Mouse (Mus musculus): ENCODE measurements around the gene Ipo13. TPM values are rescaled to one million over a fixed set of nuclear protein-coding genes. Genes with fewer than 3 reads are reported as not detected.

Gene Ipo13
- total and polyA plus RNA-seq, 2 experiments from 2014 or later = 39.9 to 46.0 TPM

GRCm38 (mm10) chr4:117934081-117934480 lies 19.3 kb upstream of the Ipo13 start:
- TF ChIP-seq CTCF (IDR thresholded peaks at IDR 0.05) = no peak
- H3K9ac ChIP-seq (replicated peaks; ENCODE audit: low read length, poor library complexity, severe bottlenecking) = no peak overlapping the region
- DNase-seq (ENCODE audit: low spot score) (no peak), ATAC-seq (ENCODE audit: low FRiP score) (no peak)
- H3K9me3 ChIP-seq (ENCODE audit: low read length) = no peaks in the 10 kb centered on the region
- H3K36me3 ChIP-seq (ENCODE audit: insufficient read depth, low read length) = peaks cover 12% of the 10 kb centered on the region; the same call in 1 of the 2 replicates
- 90% methylated on average over 4 of the region's 4 CpGs for WGBS
- no peak overlapping the region for H3K27ac ChIP-seq (ENCODE audit: low read depth, low read length)
- H3K4me1 ChIP-seq (ENCODE audit: insufficient read depth, low read length) = 0 out of 2 replicates have a peak, but pooled peaks cover 2% of the 10 kb centered on the region
- peaks cover 15% of the 10 kb centered on the region for H3K27me3 ChIP-seq (ENCODE audit: insufficient read depth, low read length)
- no peak overlapping the region for H3K4me3 ChIP-seq (ENCODE audit: low read depth, low read length)
- no peak overlapping the region for H3K4me2 ChIP-seq (ENCODE audit: low read depth, low read length, poor library complexity, severe bottlenecking)

GRCm38 (mm10) chr4:117933248-117933647 lies 18.4 kb upstream of the Ipo13 start:
- no peaks in the 10 kb centered on the region for H3K9me3 ChIP-seq (ENCODE audit: low read length)
- H3K4me2 ChIP-seq (ENCODE audit: low read depth, low read length, poor library complexity, severe bottlenecking) = no peak overlapping the region
- H3K4me1 ChIP-seq (ENCODE audit: insufficient read depth, low read length) = 0 out of 2 replicates have a peak, but pooled peaks cover 5% of the 10 kb centered on the region
- H3K4me3 ChIP-seq (ENCODE audit: low read depth, low read length) = no peak overlapping the region
- no peak overlapping the region for H3K9ac ChIP-seq (replicated peaks; ENCODE audit: low read length, poor library complexity, severe bottlenecking)
- H3K36me3 ChIP-seq (ENCODE audit: insufficient read depth, low read length) = peaks cover 12% of the 10 kb centered on the region; the same call in 1 of the 2 replicates
- 90% methylated on average over 5 of the region's 5 CpGs for WGBS
- no peak for TF ChIP-seq CTCF (IDR thresholded peaks at IDR 0.05)
- DNase-seq (ENCODE audit: low spot score) (no peak), ATAC-seq (ENCODE audit: low FRiP score) (no peak)
- H3K27ac ChIP-seq (ENCODE audit: low read depth, low read length) = no peak overlapping the region
- H3K27me3 ChIP-seq (ENCODE audit: insufficient read depth, low read length) = peaks cover 17% of the 10 kb centered on the region

- Histone ChIP-seq H3K9ac (replicated peaks; ENCODE audit: low read length, poor library complexity, severe bottlenecking) (0 out of 2 replicates have a peak within 1 kb of the TSS, but pooled peaks have one; percentile 1), H3K9me3 (ENCODE audit: low read length) (no peaks in the 10 kb centered on the region), H3K4me1 (ENCODE audit: insufficient read depth, low read length) (peaks cover 5% of the 10 kb centered on the region; the same call in 1 of the 2 replicates), H3K36me3 (ENCODE audit: insufficient read depth, low read length) (peaks cover 12% of the 10 kb centered on the region; the same call in 1 of the 2 replicates), H3K4me3 (ENCODE audit: low read depth, low read length) (peak within 1 kb of the TSS; percentile 17), H3K27ac (ENCODE audit: low read depth, low read length) (no peak within 1 kb of the TSS), H3K4me2 (ENCODE audit: low read depth, low read length, poor library complexity, severe bottlenecking) (peak within 1 kb of the TSS; percentile 41), H3K27me3 (ENCODE audit: insufficient read depth, low read length) (peaks cover 17% of the 10 kb centered on the region)
- ATAC-seq (ENCODE audit: low FRiP score) = no peak
- 1% methylated on average over 32 of the region's 33 CpGs for WGBS
- DNase-seq (ENCODE audit: low spot score) = no peak
- TF ChIP-seq CTCF (IDR thresholded peaks at IDR 0.05) = no peak
Observed at GRCm38 (mm10) chr4:117929391-117929881, 14.6 kb upstream of the Ipo13 start, which contains the start of gene Artn. Gene Artn, minus strand, starts transcription at chr4:117929763.

- H3K4me2 ChIP-seq (ENCODE audit: low read depth, low read length, poor library complexity, severe bottlenecking) = peak overlapping the region; percentile 41
- H3K9ac ChIP-seq (replicated peaks; ENCODE audit: low read length, poor library complexity, severe bottlenecking) = no peak overlapping the region
- H3K4me1 ChIP-seq (ENCODE audit: insufficient read depth, low read length) = peaks cover 5% of the 10 kb centered on the region; the same call in 1 of the 2 replicates
- ATAC-seq (ENCODE audit: low FRiP score) (no peak; the same call in 1 of the 2 replicates), DNase-seq (ENCODE audit: low spot score) (peak; percentile 49)
- 3% methylated on average over 13 of the region's 13 CpGs for WGBS
- H3K36me3 ChIP-seq (ENCODE audit: insufficient read depth, low read length) = peaks cover 12% of the 10 kb centered on the region; the same call in 1 of the 2 replicates
- no peak overlapping the region for H3K4me3 ChIP-seq (ENCODE audit: low read depth, low read length)
- no peaks in the 10 kb centered on the region for H3K9me3 ChIP-seq (ENCODE audit: low read length)
- no peak overlapping the region for H3K27ac ChIP-seq (ENCODE audit: low read depth, low read length)
- peak; percentile 57 for TF ChIP-seq CTCF (IDR thresholded peaks at IDR 0.05)
- H3K27me3 ChIP-seq (ENCODE audit: insufficient read depth, low read length) = peaks cover 17% of the 10 kb centered on the region
Observed at GRCm38 (mm10) chr4:117928699-117929241, 14.0 kb upstream of the Ipo13 start.

- WGBS = 13% methylated on average over 6 of the region's 6 CpGs
- peaks cover 5% of the 10 kb centered on the region; the same call in 1 of the 2 replicates for H3K4me1 ChIP-seq (ENCODE audit: insufficient read depth, low read length)
- H3K9me3 ChIP-seq (ENCODE audit: low read length) = no peaks in the 10 kb centered on the region
- H3K4me2 ChIP-seq (ENCODE audit: low read depth, low read length, poor library complexity, severe bottlenecking) = no peak overlapping the region
- no peak overlapping the region for H3K9ac ChIP-seq (replicated peaks; ENCODE audit: low read length, poor library complexity, severe bottlenecking)
- peak; percentile 89 for DNase-seq (ENCODE audit: low spot score)
- peak; percentile 95 for TF ChIP-seq CTCF (IDR thresholded peaks at IDR 0.05)
- peaks cover 17% of the 10 kb centered on the region for H3K27me3 ChIP-seq (ENCODE audit: insufficient read depth, low read length)
- H3K4me3 ChIP-seq (ENCODE audit: low read depth, low read length) = no peak overlapping the region
- H3K27ac ChIP-seq (ENCODE audit: low read depth, low read length) = no peak overlapping the region
- peak; percentile 47 for ATAC-seq (ENCODE audit: low FRiP score)
- peaks cover 12% of the 10 kb centered on the region; the same call in 1 of the 2 replicates for H3K36me3 ChIP-seq (ENCODE audit: insufficient read depth, low read length)
Observed at GRCm38 (mm10) chr4:117928234-117928633, 13.4 kb upstream of the Ipo13 start.
